Mouse (Mus musculus): Measurements from ENCODE around the gene Alox8.

Alox8 gene

GRCm38 (mm10) chr11:69179512-69179911 lies 18.1 kb downstream of the Alox8 start:
- no peak for DNase-seq (ENCODE audit: low spot score)

- no peak for DNase-seq (ENCODE audit: low spot score)
These were observed 19.1 kb downstream of the Alox8 start for GRCm38 (mm10) chr11:69178525-69178924.

- DNase-seq (ENCODE audit: low spot score) = no peak
These were observed 22.9 kb downstream of the Alox8 start for GRCm38 (mm10) chr11:69174722-69175121.

GRCm38 (mm10) chr11:69172606-69173005 lies 25.0 kb downstream of the Alox8 start:
- DNase-seq (ENCODE audit: low spot score) = no peak

GRCm38 (mm10) chr11:69171626-69172025 lies 26.0 kb downstream of the Alox8 start:
- peak; percentile 44 for DNase-seq (ENCODE audit: low spot score)

GRCm38 (mm10) chr11:69169313-69169712 lies 28.3 kb downstream of the Alox8 start:
- no peak for DNase-seq (ENCODE audit: low spot score)

GRCm38 (mm10) chr11:69156800-69157199 lies 40.8 kb downstream of the Alox8 start, which contains the start of gene Alox12b:
Gene Alox12b, plus strand, starts transcription at chr11:69156989.
- DNase-seq (ENCODE audit: low spot score) = no peak

- DNase-seq (ENCODE audit: low spot score) = peak; percentile 30
These were observed 42.3 kb downstream of the Alox8 start for GRCm38 (mm10) chr11:69155351-69155750.

GRCm38 (mm10) chr11:69153831-69154230 lies 43.8 kb downstream of the Alox8 start:
- no peak for DNase-seq (ENCODE audit: low spot score)

- DNase-seq (ENCODE audit: low spot score) = no peak
These were observed 46.6 kb downstream of the Alox8 start for GRCm38 (mm10) chr11:69151004-69151403.

GRCm38 (mm10) chr11:69150444-69150843 lies 47.2 kb downstream of the Alox8 start:
- peak; percentile 46 for DNase-seq (ENCODE audit: low spot score)

- DNase-seq (ENCODE audit: low spot score) = no peak
These were observed 47.9 kb downstream of the Alox8 start for GRCm38 (mm10) chr11:69149728-69150127.

- DNase-seq (ENCODE audit: low spot score) = no peak
These were observed 49.1 kb downstream of the Alox8 start for GRCm38 (mm10) chr11:69148451-69148960.

- DNase-seq (ENCODE audit: low spot score) = no peak
These were observed 50.1 kb downstream of the Alox8 start for GRCm38 (mm10) chr11:69147546-69147945.

GRCm38 (mm10) chr11:69135361-69135760 lies 62.3 kb downstream of the Alox8 start:
- no peak for DNase-seq (ENCODE audit: low spot score)

GRCm38 (mm10) chr11:69134622-69134968 lies 63.0 kb downstream of the Alox8 start:
- no peak for DNase-seq (ENCODE audit: low spot score)

All from c-Kit-positive CD71-positive TER-119-positive erythroid progenitor cells, embryonic 14.5 days (primary cell).